Mouse (Mus musculus) heart, embryonic 12.5 days (tissue): Measurements from ENCODE around the gene Vsir. TPM values are rescaled to one million over a fixed set of nuclear protein-coding genes. Genes with fewer than 3 reads are reported as not detected.

Source experiments
- ATAC-seq: fragments of 200-750 bp; cut with Nextera tagmentation; 2 replicates; pipeline ENCODE4 v1.8.0; 2017; ENCODE audit warnings: moderate TSS enrichment, moderate library complexity; ENCODE audit not compliant: insufficient number of reproducible peaks, low FRiP score
- H3K27ac ChIP-seq: fragments of 300-500 bp; sonication (generic); 2 replicates; pipeline ENCODE4 v1.5.1; 2016; ENCODE audit warnings: mild to moderate bottlenecking, moderate library complexity; ENCODE audit not compliant: poor library complexity, severe bottlenecking
- H3K27me3 ChIP-seq: fragments of 300-500 bp; sonication (generic); replicated peaks from 2 replicates; pipeline ENCODE4 v1.6.1; 2016; ENCODE audit warnings: mild to moderate bottlenecking, moderate library complexity
- H3K36me3 ChIP-seq: fragments of 300-500 bp; sonication (generic); 2 replicates; pipeline ENCODE4 v1.6.1; 2016; ENCODE audit warnings: mild to moderate bottlenecking, moderate library complexity
- H3K4me1 ChIP-seq: fragments of 300-500 bp; sonication (generic); replicated peaks from 2 replicates; pipeline ENCODE4 v1.6.1; 2016; ENCODE audit warnings: mild to moderate bottlenecking
- H3K4me2 ChIP-seq: fragments of 300-500 bp; sonication (generic); 2 replicates; pipeline ENCODE4 v1.6.1; 2016; ENCODE audit warnings: mild to moderate bottlenecking, moderate library complexity
- H3K4me3 ChIP-seq: fragments of 300-500 bp; sonication (generic); 2 replicates; pipeline ENCODE4 v1.5.1; 2016; ENCODE audit warnings: mild to moderate bottlenecking
- H3K9ac ChIP-seq: fragments of 300-500 bp; sonication (generic); 2 replicates; pipeline ENCODE4 v1.6.1; 2016; ENCODE audit warnings: mild to moderate bottlenecking, moderate library complexity
- H3K9me3 ChIP-seq: fragments of 300-500 bp; sonication (generic); replicated peaks from 2 replicates; pipeline ENCODE4 v1.6.1; 2016; ENCODE audit warnings: mild to moderate bottlenecking, moderate library complexity
- WGBS: fragments of 180-500 bp; shearing (Covaris S2); methylation state at CpG from one replicate; pipeline ENCODE4 v1.1.7; 2016; 5-methylcytosine and 5-hydroxymethylcytosine counted together
- polyA plus RNA-seq: library from polyadenylated mRNA; unstranded; fragments of >200 nt; fragmentation: Nextera tagmentation; extraction: Ambion mirVana; gene quantifications from 2 replicates; pipeline ENCODE4 v1.2.1, GENCODE M21; 2016

The Vsir gene
- polyA plus RNA-seq, 1 experiment from 2014 or later = 1.8 TPM

GRCm38 (mm10) chr10:60370601-60371061 is 24.0 kb downstream of the Vsir start:
- no peaks in the 10 kb centered on the region for H3K27me3 ChIP-seq
- ATAC-seq = no peak
- no peak overlapping the region for H3K27ac ChIP-seq

GRCm38 (mm10) chr10:60371596-60372386 is 25.1 kb downstream of the Vsir start:
- H3K36me3 ChIP-seq = no peaks in the 10 kb centered on the region
- H3K4me3 ChIP-seq = no peak overlapping the region
- no peak for ATAC-seq
- 73% methylated on average over 5 of the region's 5 CpGs for WGBS
- no peaks in the 10 kb centered on the region for H3K27me3 ChIP-seq
- H3K9me3 ChIP-seq = no peaks in the 10 kb centered on the region
- H3K4me1 ChIP-seq = peaks cover 13% of the 10 kb centered on the region
- no peak overlapping the region for H3K9ac ChIP-seq
- H3K27ac ChIP-seq = no peak overlapping the region
- H3K4me2 ChIP-seq = no peak overlapping the region

More at GRCm38 (mm10) chr10:60370601-60371061, 24.0 kb downstream of the Vsir start:
- Histone ChIP-seq H3K36me3 (no peaks in the 10 kb centered on the region), H3K9me3 (no peaks in the 10 kb centered on the region), H3K4me2 (no peak overlapping the region), H3K9ac (no peak overlapping the region), H3K4me1 (peaks cover 13% of the 10 kb centered on the region), H3K4me3 (no peak overlapping the region)
- 59% methylated on average over 5 of the region's 5 CpGs for WGBS

- Histone ChIP-seq H3K27ac (peak overlapping the region; percentile 37), H3K4me2 (no peak overlapping the region), H3K9me3 (no peaks in the 10 kb centered on the region), H3K4me3 (no peak overlapping the region), H3K9ac (no peak overlapping the region), H3K27me3 (no peaks in the 10 kb centered on the region), H3K4me1 (peaks cover 13% of the 10 kb centered on the region), H3K36me3 (no peaks in the 10 kb centered on the region)
- no peak; the same call in 1 of the 2 replicates for ATAC-seq
- WGBS = 37% methylated on average over 6 of the region's 6 CpGs
Measured at GRCm38 (mm10) chr10:60373543-60373936, 26.9 kb downstream of the Vsir start.

GRCm38 (mm10) chr10:60373937-60374578 is 27.4 kb downstream of the Vsir start:
- Histone ChIP-seq H3K9me3 (no peaks in the 10 kb centered on the region), H3K27ac (peak overlapping the region; percentile 37), H3K9ac (no peak overlapping the region), H3K4me1 (peaks cover 13% of the 10 kb centered on the region), H3K4me3 (no peak overlapping the region), H3K27me3 (no peaks in the 10 kb centered on the region), H3K4me2 (no peak overlapping the region), H3K36me3 (no peaks in the 10 kb centered on the region)
- 41% methylated on average over 8 of the region's 8 CpGs for WGBS
- ATAC-seq = peak; percentile 43; the same call in 1 of the 2 replicates

GRCm38 (mm10) chr10:60376704-60377103 is 30.1 kb downstream of the Vsir start:
- Histone ChIP-seq H3K4me3 (no peak overlapping the region), H3K4me2 (no peak overlapping the region), H3K9me3 (no peaks in the 10 kb centered on the region), H3K27ac (no peak overlapping the region), H3K27me3 (no peaks in the 10 kb centered on the region), H3K9ac (no peak overlapping the region), H3K36me3 (no peaks in the 10 kb centered on the region), H3K4me1 (peaks cover 28% of the 10 kb centered on the region)
- ATAC-seq = no peak
- 76% methylated on average over 16 of the region's 16 CpGs for WGBS

- WGBS = 65% methylated on average over 9 of the region's 9 CpGs
- Histone ChIP-seq H3K27me3 (no peaks in the 10 kb centered on the region), H3K4me3 (no peak overlapping the region), H3K4me2 (no peak overlapping the region), H3K27ac (no peak overlapping the region), H3K4me1 (peaks cover 15% of the 10 kb centered on the region), H3K9me3 (no peaks in the 10 kb centered on the region), H3K9ac (no peak overlapping the region), H3K36me3 (no peaks in the 10 kb centered on the region)
- no peak for ATAC-seq
Measured at GRCm38 (mm10) chr10:60379419-60379957, 32.8 kb downstream of the Vsir start.

- H3K4me1 ChIP-seq = peaks cover 15% of the 10 kb centered on the region
- no peaks in the 10 kb centered on the region for H3K36me3 ChIP-seq
- H3K4me3 ChIP-seq = no peak overlapping the region
- no peak overlapping the region for H3K9ac ChIP-seq
- no peaks in the 10 kb centered on the region for H3K9me3 ChIP-seq
- no peak overlapping the region for H3K27ac ChIP-seq
- ATAC-seq = peak; percentile 49; the same call in 1 of the 2 replicates
- 58% methylated on average over 3 of the region's 3 CpGs for WGBS
- H3K4me2 ChIP-seq = no peak overlapping the region
- no peaks in the 10 kb centered on the region for H3K27me3 ChIP-seq
Measured at GRCm38 (mm10) chr10:60380229-60380628, 33.6 kb downstream of the Vsir start.

GRCm38 (mm10) chr10:60381142-60381925 is 34.7 kb downstream of the Vsir start:
- no peak for ATAC-seq
- WGBS = 59% methylated on average over 10 of the region's 10 CpGs
- no peaks in the 10 kb centered on the region for H3K27me3 ChIP-seq
- no peaks in the 10 kb centered on the region for H3K9me3 ChIP-seq
- no peaks in the 10 kb centered on the region for H3K36me3 ChIP-seq
- no peak overlapping the region for H3K27ac ChIP-seq
- H3K9ac ChIP-seq = no peak overlapping the region
- H3K4me2 ChIP-seq = no peak overlapping the region
- H3K4me3 ChIP-seq = no peak overlapping the region
- H3K4me1 ChIP-seq = peaks cover 15% of the 10 kb centered on the region

- Histone ChIP-seq H3K27me3 (no peaks in the 10 kb centered on the region), H3K9me3 (no peaks in the 10 kb centered on the region), H3K4me1 (peaks cover 22% of the 10 kb centered on the region), H3K27ac (no peak overlapping the region), H3K4me2 (no peak overlapping the region), H3K36me3 (no peaks in the 10 kb centered on the region), H3K9ac (no peak overlapping the region), H3K4me3 (no peak overlapping the region)
- ATAC-seq = no peak
- WGBS = 76% methylated on average over 2 of the region's 2 CpGs
Measured at GRCm38 (mm10) chr10:60388332-60388731, 41.7 kb downstream of the Vsir start.

- H3K9me3 ChIP-seq = no peaks in the 10 kb centered on the region
- 12% methylated on average over 9 of the region's 9 CpGs for WGBS
- ATAC-seq = no peak
- H3K9ac ChIP-seq = no peak overlapping the region
- H3K36me3 ChIP-seq = no peaks in the 10 kb centered on the region
- H3K4me2 ChIP-seq = peak overlapping the region; percentile 22
- H3K4me3 ChIP-seq = no peak overlapping the region
- H3K4me1 ChIP-seq = peaks cover 22% of the 10 kb centered on the region
- no peak overlapping the region for H3K27ac ChIP-seq
- no peaks in the 10 kb centered on the region for H3K27me3 ChIP-seq
Measured at GRCm38 (mm10) chr10:60389447-60389865, 42.8 kb downstream of the Vsir start.
